Mouse (Mus musculus): ENCODE results near the gene Hsd3b7.
"Not testable (repeated sequence)": the region's sequence is repeated elsewhere in the genome, so short reads cannot be mapped to it uniquely, and the experiment has no call there.

Hsd3b7 gene

GRCm38 (mm10) chr7:127820836-127821509 is 20.6 kb downstream of the Hsd3b7 start:
- DNase-seq = no peak

GRCm38 (mm10) chr7:127822494-127822893 is 22.1 kb downstream of the Hsd3b7 start:
- no peak for DNase-seq

GRCm38 (mm10) chr7:127823236-127824171 is 23.1 kb downstream of the Hsd3b7 start:
- no peak for DNase-seq

- no peak for DNase-seq
These were observed 23.9 kb downstream of the Hsd3b7 start, which contains the start of the genes Stx4a and Stx1b for GRCm38 (mm10) chr7:127824176-127824871. TSS of gene Stx4a (plus strand) at chr7:127824294. TSS of gene Stx1b (minus strand) at chr7:127824549.

GRCm38 (mm10) chr7:127835550-127835949 is 35.1 kb downstream of the Hsd3b7 start:
- DNase-seq = no peak

GRCm38 (mm10) chr7:127837473-127837872 is 37.1 kb downstream of the Hsd3b7 start:
- DNase-seq = no peak

- DNase-seq = not testable (repeated sequence)
These were observed 37.5 kb downstream of the Hsd3b7 start for GRCm38 (mm10) chr7:127837878-127838277.

- not testable (repeated sequence) for DNase-seq
These were observed 39.6 kb downstream of the Hsd3b7 start for GRCm38 (mm10) chr7:127840031-127840430.

- peak; percentile 84 for DNase-seq
These were observed 40.5 kb downstream of the Hsd3b7 start for GRCm38 (mm10) chr7:127840886-127841285.

GRCm38 (mm10) chr7:127841340-127842000 is 41.1 kb downstream of the Hsd3b7 start:
- DNase-seq = peak; percentile 95

GRCm38 (mm10) chr7:127842001-127842718 is 41.8 kb downstream of the Hsd3b7 start:
- DNase-seq = peak; percentile 81

GRCm38 (mm10) chr7:127849973-127850875 is 49.8 kb downstream of the Hsd3b7 start:
- DNase-seq = no peak

- DNase-seq = no peak
These were observed 50.5 kb downstream of the Hsd3b7 start for GRCm38 (mm10) chr7:127850906-127851305.

All from thymus, postnatal 14 days (tissue).